Mouse (Mus musculus) kidney, adult 18-20 months (tissue): ENCODE measurements around the gene Gm3776.
"Not testable (repeated sequence)": the region's sequence is repeated elsewhere in the genome, so short reads cannot be mapped to it uniquely, and the experiment has no call there.

ENCODE experiments used
- DNase-seq: peaks from one replicate; pipeline ENCODE4 v3.0.0; 2021

The Gm3776 gene

DNA sequence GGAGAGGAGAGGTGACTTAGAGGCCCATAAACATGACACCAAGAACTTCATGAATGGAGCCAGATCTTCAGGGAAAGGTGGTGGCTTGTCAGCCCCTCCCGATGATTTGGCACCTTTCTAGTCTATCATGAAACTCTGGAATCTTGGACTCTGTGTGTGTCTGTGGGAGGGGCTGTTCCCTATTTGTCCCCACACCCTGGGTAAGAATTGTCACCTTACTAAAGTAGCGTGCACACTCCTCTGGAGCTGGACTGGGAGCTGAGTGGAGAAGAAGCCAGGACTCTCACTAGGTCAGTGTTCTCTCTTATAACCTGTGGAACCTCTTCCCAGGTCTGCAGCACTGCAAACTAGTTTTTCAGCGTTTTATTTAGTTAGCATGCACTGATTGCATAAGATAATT is at the start of gene Gm3776:
TSS of gene Gm3776 (plus strand) at position 216 of the 400 bp plus-strand sequence.
- not testable (repeated sequence) for DNase-seq

GRCm38 (mm10) chr9:78208956-78209355 is 48.0 kb upstream of the Gm3776 start:
- no peak for DNase-seq

- DNase-seq, result no peak
Measured at GRCm38 (mm10) chr9:78210079-78210478, 46.9 kb upstream of the Gm3776 start.

GRCm38 (mm10) chr9:78210821-78211220 is 46.1 kb upstream of the Gm3776 start:
- no peak for DNase-seq

- no peak for DNase-seq
Measured at GRCm38 (mm10) chr9:78211521-78211920, 45.4 kb upstream of the Gm3776 start.

- no peak for DNase-seq
Measured at GRCm38 (mm10) chr9:78212341-78213049, 44.4 kb upstream of the Gm3776 start.

DNA sequence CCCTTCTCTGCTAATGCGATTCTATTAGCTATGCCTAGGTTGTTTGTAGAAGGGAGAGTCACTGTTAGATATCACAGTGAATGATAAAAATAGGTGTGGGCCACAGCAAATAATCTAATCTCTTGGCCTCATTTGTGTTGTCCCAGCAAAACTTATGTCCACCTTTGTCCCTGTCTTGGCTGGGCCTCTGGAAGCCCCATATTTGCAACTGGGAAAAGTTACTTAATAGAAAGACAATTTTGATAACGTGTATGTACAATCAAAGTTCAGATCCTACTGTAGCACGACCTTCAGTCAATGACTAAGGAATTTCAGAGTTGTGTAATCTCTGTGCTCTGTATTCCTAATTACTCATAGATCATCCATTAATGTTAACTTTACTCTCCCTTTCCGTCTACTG is 39.9 kb upstream of the Gm3776 start:
- DNase-seq, result peak; percentile 14

DNA sequence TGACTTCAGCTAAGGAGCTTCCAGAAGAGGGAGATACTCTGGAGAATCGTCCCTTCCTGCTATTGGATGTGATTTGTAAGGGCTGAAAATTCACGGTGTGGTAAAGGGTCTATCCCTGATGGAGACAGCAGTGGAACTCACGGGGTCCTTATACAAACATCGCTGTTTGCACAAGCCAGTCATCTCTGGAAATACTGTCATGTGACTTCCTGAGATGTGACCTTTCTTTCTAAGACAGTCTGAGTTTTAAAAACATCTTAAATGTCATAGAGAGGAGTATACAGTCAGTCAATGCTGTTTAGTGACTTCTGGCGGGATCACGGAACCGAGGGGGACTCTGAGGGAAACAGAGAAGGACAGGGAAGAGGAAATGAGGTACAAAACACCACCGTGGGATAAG is 34.3 kb upstream of the Gm3776 start:
- DNase-seq, result no peak

- DNase-seq, result no peak
Measured at GRCm38 (mm10) chr9:78223221-78223902, 33.6 kb upstream of the Gm3776 start.

- no peak for DNase-seq
Measured at GRCm38 (mm10) chr9:78224418-78224817, 32.5 kb upstream of the Gm3776 start.

GRCm38 (mm10) chr9:78225304-78225703 is 31.6 kb upstream of the Gm3776 start:
- no peak for DNase-seq

- DNase-seq, result no peak
Measured at GRCm38 (mm10) chr9:78228122-78228521, 28.8 kb upstream of the Gm3776 start.

DNA sequence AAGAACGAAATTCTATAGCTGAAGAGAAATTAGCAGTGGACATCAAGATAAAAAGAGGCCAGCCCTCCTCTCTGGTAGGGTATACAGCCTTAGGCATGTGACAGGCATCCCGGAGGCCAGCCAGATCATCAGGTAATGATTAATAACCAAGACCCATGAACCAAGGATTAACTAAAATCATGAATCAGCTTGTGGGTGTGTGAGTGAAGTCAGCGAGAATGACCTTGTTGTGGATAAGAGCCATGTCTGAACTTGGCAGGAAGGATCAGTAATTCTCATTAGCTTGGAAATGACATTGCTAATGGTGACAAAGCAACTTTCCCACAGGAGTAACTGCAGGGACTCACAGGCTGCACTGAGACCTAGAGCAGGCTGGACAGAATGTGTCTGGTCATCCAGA is 27.3 kb upstream of the Gm3776 start:
- peak; percentile 57 for DNase-seq

DNA sequence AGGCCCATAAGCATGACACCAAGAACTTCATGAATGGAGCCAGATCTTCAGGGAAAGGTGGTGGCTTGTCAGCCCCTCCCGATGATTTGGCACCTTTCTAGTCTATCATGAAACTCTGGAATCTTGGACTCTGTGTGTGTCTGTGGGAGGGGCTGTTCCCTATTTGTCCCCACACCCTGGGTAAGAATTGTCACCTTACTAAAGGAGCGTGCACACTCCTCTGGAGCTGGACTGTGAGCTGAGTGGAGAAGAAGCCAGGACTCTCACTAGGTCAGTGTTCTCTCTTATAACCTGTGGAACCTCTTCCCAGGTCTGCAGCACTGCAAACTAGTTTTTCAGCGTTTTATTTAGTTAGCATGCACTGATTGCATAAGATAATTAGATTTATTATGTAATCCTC is 26.5 kb upstream of the Gm3776 start, which contains the start of gene Gsta1:
TSS of gene Gsta1 (plus strand) at position 196 of the 400 bp plus-strand sequence.
- DNase-seq, result not testable (repeated sequence)

GRCm38 (mm10) chr9:78233121-78233695 is 23.7 kb upstream of the Gm3776 start:
- DNase-seq, result not testable (repeated sequence)

GRCm38 (mm10) chr9:78255683-78256470 is 1.1 kb upstream of the Gm3776 start:
- DNase-seq, result peak; percentile 51

DNA sequence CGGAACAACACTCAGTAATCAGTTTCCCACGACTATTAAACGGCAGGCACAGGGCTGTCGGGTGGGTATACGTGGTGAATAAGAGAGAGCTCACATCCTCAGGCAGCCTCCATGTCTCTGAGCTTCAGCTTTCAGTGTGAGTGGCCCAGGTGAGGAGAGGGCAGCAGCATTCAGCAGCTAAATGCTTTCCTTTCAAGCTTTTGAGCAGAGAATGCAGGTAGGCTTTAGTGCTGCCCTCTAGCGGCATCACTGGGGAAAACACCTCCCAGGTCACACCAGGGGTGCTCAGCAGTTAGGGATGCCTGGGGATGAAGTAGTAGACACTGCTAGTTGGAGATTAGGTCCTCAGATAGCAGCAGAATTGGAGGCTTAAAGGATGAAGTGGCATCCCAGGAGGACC is 2.8 kb downstream of the Gm3776 start:
- DNase-seq, result peak; percentile 59

DNA sequence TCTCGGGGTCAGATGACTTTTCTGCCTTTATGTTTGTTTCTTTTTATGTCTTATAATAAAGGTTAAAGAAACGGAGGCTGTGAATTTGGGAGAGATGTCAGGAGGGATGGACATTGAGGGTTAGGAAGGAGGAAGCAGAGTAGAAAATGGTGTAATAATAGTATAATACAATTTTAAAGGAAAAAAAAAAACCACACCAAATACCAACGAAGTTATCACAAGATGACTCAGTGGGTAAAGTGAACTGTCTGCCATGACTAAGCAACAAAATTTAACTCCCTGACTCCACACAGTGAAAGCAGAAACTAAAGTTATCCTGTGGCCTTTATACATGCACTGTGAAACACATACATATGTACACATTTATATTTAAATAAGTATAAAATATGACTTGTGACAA is 14.0 kb downstream of the Gm3776 start:
- DNase-seq, result not testable (repeated sequence)

DNA sequence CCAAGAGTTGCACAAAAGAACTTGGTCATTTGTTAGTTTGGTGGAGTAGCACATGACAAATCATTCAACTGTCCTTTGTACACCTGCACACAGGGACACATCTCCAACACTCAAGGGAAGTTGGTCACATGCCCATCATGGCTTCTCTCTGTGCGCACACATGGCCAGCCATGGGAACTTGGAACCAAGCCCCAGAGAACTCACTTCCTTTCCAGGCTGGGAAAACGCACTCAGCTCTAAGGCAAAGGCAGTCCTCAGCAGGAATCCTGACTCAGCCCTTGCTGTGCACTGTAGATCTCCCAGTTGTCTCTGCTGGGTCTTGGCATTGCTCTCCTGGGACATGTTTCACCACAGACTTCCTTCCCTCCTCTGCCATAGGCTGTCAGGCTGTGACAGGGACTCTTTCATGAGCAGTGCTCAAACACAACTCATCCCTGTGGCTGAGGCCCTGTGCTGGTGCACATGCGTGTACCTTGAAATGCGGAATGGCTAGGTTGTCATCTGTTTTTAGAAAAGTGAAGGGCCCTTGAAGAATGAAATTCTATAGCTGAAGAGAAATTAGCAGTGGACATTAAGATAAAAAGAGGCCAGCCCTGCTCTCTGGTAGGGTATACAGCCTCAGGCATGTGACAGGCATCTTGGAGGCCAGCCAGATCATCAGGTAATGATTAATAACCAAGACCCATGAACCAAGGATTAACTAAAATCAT is 25.2 kb downstream of the Gm3776 start:
- peak; percentile 59 for DNase-seq

DNA sequence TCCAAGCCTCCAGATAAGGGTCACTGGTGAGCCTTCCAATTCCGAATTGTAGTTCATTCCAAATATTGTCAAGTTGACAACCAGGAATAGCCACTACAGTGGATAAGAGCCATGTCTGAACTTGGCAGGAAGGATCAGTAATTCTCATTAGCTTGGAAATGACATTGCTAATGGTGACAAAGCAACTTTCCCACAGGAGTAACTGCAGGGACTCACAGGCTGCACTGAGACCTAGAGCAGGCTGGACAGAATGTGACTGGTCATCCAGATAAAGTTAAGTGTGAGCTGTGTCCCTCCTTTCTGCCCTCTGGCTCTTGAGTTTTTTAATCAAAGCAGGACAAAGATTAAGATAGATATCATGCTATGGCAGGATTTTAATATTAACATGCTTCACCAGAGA is 32.1 kb downstream of the Gm3776 start:
- DNase-seq, result not testable (repeated sequence)

DNA sequence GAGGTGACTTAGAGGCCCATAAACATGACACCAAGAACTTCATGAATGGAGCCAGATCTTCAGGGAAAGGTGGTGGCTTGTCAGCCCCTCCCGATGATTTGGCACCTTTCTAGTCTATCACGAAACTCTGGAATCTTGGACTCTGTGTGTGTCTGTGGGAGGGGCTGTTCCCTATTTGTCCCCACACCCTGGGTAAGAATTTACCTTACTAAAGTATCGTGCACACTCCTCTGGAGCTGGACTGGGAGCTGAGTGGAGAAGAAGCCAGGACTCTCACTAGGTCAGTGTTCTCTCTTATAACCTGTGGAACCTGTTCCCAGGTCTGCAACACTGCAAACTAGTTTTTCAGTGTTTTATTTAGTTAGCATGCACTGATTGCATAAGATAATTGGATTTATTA is 32.8 kb downstream of the Gm3776 start, which contains the start of gene Gm10639:
TSS of gene Gm10639 (plus strand) at position 201 of the 400 bp plus-strand sequence.
- DNase-seq, result not testable (repeated sequence)

GRCm38 (mm10) chr9:78292462-78292861 is 35.5 kb downstream of the Gm3776 start:
- DNase-seq, result not testable (repeated sequence)
